Comparison of ENCODE assay signal across 17 mouse cellular contexts in genomic region chr1:23342224-23342623, GRCm38 (mm10).
"Had no signal": no experiment of that assay in that cellular context is flagged by ENCODE, and none has a peak within 500 bp of the region (broad histone marks: within the 10 kb centered on the region; RNA-seq: fewer than 3 reads in every experiment).

No protein-coding gene starts in this region.

- H3K27me3 ChIP-seq: liver, embryonic 13.5 days had no signal

- H3K9ac ChIP-seq: liver, embryonic 13.5 days had no signal

- H3K4me2 ChIP-seq: liver, embryonic 13.5 days had no signal

- H3K9me3 ChIP-seq: liver, embryonic 13.5 days had no signal

- H3K36me3 ChIP-seq: liver, embryonic 13.5 days had no signal

- DNase-seq: kidney, adult 18-20 months; kidney, adult 9 months; kidney, postnatal 25 days; layer of hippocampus, postnatal 36 days; liver, embryonic 13.5 days; lung, adult 2 months; lung, postnatal 14 days; lung, postnatal 4 days; right cerebral cortex, adult 18-20 months; right cerebral cortex, postnatal 14 days; right cerebral cortex, postnatal 4 days; thymus, postnatal 25 days had no signal

- H3K27ac ChIP-seq: kidney, postnatal 0 days; left cerebral cortex, adult 2 months; liver, embryonic 13.5 days; stomach, postnatal 0 days had no signal

- ATAC-seq: inflammation-experienced regulatory T-cells, adult 6 months; intestine, embryonic 16.5 days had no signal

- H3K4me3 ChIP-seq: left cerebral cortex, adult 2 months; liver, embryonic 13.5 days had no signal
